Mouse (Mus musculus) limb, embryonic 15.5 days (tissue): Measurements from ENCODE around the gene Ank3. TPM values are rescaled to one million over a fixed set of nuclear protein-coding genes. Genes with fewer than 3 reads are reported as not detected.

Experiments
- ATAC-seq: fragments of 200-750 bp; cut with Nextera tagmentation; 2 replicates; pipeline ENCODE4 v1.8.0; 2017; ENCODE audit warnings: low read depth, moderate TSS enrichment; ENCODE audit not compliant: insufficient number of reproducible peaks, low FRiP score, low TSS enrichment
- H3K27ac ChIP-seq: fragments of 300-500 bp; sonication (generic); 2 replicates; pipeline ENCODE4 v1.5.1; 2015; ENCODE audit warnings: moderate library complexity, mild to moderate bottlenecking, inconsistent platforms
- H3K27me3 ChIP-seq: fragments of 300-500 bp; sonication (generic); 2 replicates; pipeline ENCODE4 v1.6.1; 2015; ENCODE audit warnings: inconsistent platforms
- H3K36me3 ChIP-seq: fragments of 300-500 bp; sonication (generic); 2 replicates; pipeline ENCODE4 v1.6.1; 2015; ENCODE audit warnings: inconsistent platforms
- H3K4me1 ChIP-seq: fragments of 300-500 bp; sonication (generic); 2 replicates; pipeline ENCODE4 v1.6.1; 2015; ENCODE audit warnings: inconsistent platforms
- H3K4me2 ChIP-seq: fragments of 300-500 bp; sonication (generic); 2 replicates; pipeline ENCODE4 v1.6.1; 2015; ENCODE audit warnings: mild to moderate bottlenecking, inconsistent platforms
- H3K4me3 ChIP-seq: fragments of 300-500 bp; sonication (generic); 2 replicates; pipeline ENCODE4 v1.5.1; 2015; ENCODE audit warnings: mild to moderate bottlenecking, inconsistent platforms
- H3K9ac ChIP-seq: fragments of 300-500 bp; sonication (generic); 2 replicates; pipeline ENCODE4 v1.6.1; 2015; ENCODE audit warnings: inconsistent platforms
- H3K9me3 ChIP-seq: fragments of 300-500 bp; sonication (generic); 2 replicates; pipeline ENCODE4 v1.6.1; 2016; ENCODE audit warnings: inconsistent platforms
- WGBS: fragments of 180-500 bp; shearing (Covaris S2); methylation state at CpG from one replicate; pipeline ENCODE4 v1.1.7; 2015; 5-methylcytosine and 5-hydroxymethylcytosine counted together
- polyA plus RNA-seq: library from polyadenylated mRNA; unstranded; fragments of >200 nt; fragmentation: Nextera tagmentation; extraction: Ambion mirVana; gene quantifications from 2 replicates; pipeline ENCODE4 v1.2.1, GENCODE M21; 2015

Ank3 gene
- polyA plus RNA-seq, 1 experiment from 2014 or later = 29.1 TPM

DNA sequence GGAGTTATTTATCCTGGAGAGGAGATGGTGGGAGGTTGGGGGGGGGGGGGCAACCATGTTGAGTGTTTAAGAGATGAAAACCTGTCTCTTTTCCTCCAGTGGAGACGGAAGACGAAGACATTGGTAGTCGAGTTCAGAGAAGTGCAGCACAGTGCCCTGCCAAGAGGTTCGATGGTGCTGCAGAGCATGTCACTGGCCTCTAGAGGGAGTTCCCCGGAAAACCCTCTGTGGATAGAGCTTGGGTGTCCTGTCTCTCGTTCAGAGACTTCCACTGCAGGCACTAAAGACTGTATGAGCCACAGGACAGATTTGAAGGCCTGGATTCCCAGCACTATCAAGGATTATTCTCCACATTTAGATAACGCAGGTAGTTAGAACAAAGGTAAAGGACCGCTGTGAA is 382.9 kb downstream of the Ank3 start:
- H3K4me3 ChIP-seq = no peak overlapping the region
- no peak overlapping the region for H3K4me2 ChIP-seq
- no peaks in the 10 kb centered on the region for H3K36me3 ChIP-seq
- H3K27ac ChIP-seq = no peak overlapping the region
- peaks cover 11% of the 10 kb centered on the region; the same call in 1 of the 2 replicates for H3K4me1 ChIP-seq
- no peak overlapping the region for H3K9ac ChIP-seq
- ATAC-seq = no peak
- H3K9me3 ChIP-seq = no peaks in the 10 kb centered on the region
- no peaks in the 10 kb centered on the region for H3K27me3 ChIP-seq
- WGBS = 18% methylated on average over 8 of the region's 8 CpGs

DNA sequence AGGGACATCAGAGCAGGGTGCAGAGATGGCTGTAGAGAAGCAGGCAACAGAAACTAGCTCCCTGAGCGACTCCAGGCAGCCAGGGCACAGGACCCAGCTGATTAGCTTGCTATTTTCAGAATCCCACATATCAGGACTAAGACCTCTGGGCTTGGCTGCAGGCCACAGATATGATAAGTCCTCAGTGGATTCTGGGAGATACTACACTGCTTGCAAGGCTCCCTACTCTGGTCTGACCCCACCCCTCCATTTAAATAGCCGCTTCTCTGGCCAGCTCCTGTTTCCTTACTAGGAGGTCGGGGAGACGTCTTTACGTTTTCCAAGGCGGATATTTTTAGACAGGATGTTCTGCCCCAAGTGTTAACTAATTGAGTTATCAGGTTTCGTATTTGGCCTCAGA is 386.7 kb downstream of the Ank3 start:
- WGBS = 30% methylated on average over 7 of the region's 7 CpGs
- ATAC-seq = no peak
- H3K4me3 ChIP-seq = no peak overlapping the region
- H3K36me3 ChIP-seq = no peaks in the 10 kb centered on the region
- no peaks in the 10 kb centered on the region for H3K27me3 ChIP-seq
- H3K27ac ChIP-seq = no peak overlapping the region
- no peak overlapping the region for H3K4me2 ChIP-seq
- no peak overlapping the region for H3K9ac ChIP-seq
- no peaks in the 10 kb centered on the region for H3K9me3 ChIP-seq
- peaks cover 21% of the 10 kb centered on the region for H3K4me1 ChIP-seq

DNA sequence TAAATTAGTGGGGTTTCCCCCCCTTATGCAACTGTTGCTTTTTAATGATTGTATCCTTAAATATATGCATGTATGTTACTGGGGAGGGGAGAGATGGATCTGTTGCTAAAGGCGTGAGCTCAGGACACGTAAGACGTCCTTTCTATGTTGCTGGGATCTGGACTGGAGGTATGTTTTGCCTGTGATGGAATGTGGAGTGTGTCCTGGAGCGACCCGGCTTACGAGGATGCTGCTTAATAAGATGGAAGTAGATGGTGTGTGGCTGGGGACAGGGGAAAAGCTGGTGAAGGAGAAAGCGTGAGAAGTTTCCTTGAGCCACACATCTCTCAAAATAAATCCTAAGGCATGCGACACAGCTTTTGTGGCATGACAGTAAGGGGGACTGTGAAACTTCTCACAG is 387.1 kb downstream of the Ank3 start:
- Histone ChIP-seq H3K9ac (no peak overlapping the region), H3K9me3 (no peaks in the 10 kb centered on the region), H3K36me3 (no peaks in the 10 kb centered on the region), H3K4me2 (no peak overlapping the region), H3K27me3 (no peaks in the 10 kb centered on the region), H3K4me1 (peaks cover 21% of the 10 kb centered on the region), H3K27ac (no peak overlapping the region), H3K4me3 (no peak overlapping the region)
- 65% methylated on average over 8 of the region's 8 CpGs for WGBS
- ATAC-seq = no peak

DNA sequence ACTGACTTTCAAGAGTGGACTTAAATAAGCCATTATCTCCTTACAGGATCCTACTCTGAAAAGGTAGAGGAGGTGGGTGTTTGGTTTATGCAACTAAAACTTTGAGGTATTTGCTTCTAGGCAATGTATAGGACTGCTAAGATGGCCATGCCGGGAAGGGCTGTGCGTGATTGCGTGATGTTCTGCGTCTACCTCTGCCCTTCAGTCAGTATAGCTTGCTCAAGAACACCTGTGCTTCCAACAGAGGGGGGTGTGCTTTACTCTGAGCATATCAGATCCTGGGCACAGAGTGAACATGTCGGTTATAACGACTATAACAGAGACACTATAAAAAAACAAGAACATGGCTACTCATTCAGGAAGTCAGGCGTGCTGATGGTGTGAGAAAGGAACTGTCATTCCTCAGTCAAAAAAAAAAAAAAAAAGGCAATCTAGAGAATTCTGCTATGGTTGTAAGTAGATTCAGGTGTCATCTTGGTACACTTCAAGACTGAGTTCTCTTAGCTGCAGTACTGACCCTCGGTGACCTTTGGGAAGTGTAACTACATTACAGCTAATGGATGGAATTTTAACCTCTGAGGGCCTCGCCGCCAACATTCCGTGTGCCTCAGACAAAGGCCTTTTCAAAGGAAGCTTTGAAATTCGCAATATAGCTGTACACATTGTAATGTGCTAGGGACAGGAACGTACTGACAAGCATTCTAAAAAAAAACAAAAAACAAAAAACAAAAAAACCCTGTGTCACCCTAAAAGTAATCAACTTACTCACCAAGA is 387.8 kb downstream of the Ank3 start:
- Histone ChIP-seq H3K4me1 (peaks cover 21% of the 10 kb centered on the region), H3K9ac (no peak overlapping the region), H3K27ac (no peak overlapping the region), H3K4me3 (no peak overlapping the region), H3K36me3 (no peaks in the 10 kb centered on the region), H3K27me3 (no peaks in the 10 kb centered on the region), H3K4me2 (no peak overlapping the region), H3K9me3 (no peaks in the 10 kb centered on the region)
- 48% methylated on average over 13 of the region's 13 CpGs for whole genome bisulfite sequencing
- ATAC-seq = no peak

DNA sequence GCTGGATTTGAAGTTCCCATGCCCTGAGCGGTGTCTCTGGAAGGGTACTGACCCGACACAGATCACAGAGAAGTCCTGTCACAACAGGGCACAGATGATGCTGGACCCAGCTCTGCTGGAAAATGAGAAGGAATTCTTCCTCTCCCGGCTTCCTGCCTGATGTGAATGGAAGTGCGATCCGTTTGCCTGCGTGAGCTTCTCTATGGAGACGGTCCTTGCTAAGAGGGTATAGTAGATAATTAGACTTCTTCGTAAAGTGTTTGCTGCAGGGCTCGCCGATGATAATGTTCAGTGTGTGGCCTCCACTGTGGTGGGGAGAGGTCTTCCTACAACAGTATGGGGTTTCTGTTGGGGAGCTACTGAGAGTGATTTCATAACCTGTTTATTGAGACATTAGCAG is 388.8 kb downstream of the Ank3 start:
- no peaks in the 10 kb centered on the region for H3K27me3 ChIP-seq
- H3K4me1 ChIP-seq = peaks cover 24% of the 10 kb centered on the region
- no peak overlapping the region for H3K27ac ChIP-seq
- WGBS = 16% methylated on average over 10 of the region's 10 CpGs
- H3K9me3 ChIP-seq = no peaks in the 10 kb centered on the region
- no peak for ATAC-seq
- peak overlapping the region; percentile 28 for H3K4me2 ChIP-seq
- H3K36me3 ChIP-seq = no peaks in the 10 kb centered on the region
- H3K4me3 ChIP-seq = peak overlapping the region; percentile 11; the same call in 1 of the 2 replicates
- no peak overlapping the region for H3K9ac ChIP-seq

DNA sequence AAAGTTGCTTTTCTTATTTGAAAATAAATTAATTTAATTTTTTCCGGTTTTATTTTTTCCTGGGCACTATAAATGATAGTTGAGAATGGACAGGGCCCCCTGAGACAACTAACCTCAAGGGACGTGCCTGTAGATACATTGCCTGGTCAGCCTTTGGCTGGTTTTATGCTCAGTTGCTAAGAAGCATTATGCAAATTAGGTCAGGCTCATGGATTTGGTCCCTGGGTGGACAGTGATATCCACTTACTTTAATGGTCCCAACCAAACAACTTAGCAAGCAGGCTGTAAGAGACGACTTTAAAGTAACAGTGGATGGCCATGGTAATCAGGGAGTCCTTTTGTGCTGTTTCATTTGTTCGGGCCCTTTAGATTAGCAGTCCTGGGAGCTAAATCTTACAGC is 392.0 kb downstream of the Ank3 start:
- Histone ChIP-seq H3K9ac (no peak overlapping the region), H3K4me2 (no peak overlapping the region), H3K9me3 (no peaks in the 10 kb centered on the region), H3K4me3 (no peak overlapping the region), H3K27ac (no peak overlapping the region), H3K4me1 (peaks cover 18% of the 10 kb centered on the region), H3K36me3 (no peaks in the 10 kb centered on the region), H3K27me3 (no peaks in the 10 kb centered on the region)
- WGBS = 59% methylated on average over 4 of the region's 4 CpGs
- no peak for ATAC-seq

DNA sequence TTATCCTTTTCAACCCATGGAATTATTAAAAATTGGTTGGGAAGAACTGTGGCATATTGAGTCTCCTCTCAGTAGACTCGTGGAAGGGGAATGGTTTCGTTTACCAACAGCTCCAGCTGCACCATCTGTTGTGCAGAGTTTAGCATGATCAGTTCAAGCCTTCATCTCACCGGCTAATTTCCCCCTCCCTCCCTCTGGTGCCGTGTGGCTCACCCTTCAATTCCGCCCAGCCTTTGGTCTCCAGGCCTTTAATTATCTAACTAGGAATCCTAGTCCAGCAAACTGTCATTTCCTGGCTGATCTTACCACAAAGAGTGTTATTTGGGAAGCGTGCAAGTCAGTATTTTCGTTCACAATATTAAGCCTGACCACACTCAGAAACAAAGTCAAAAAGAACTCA is 393.4 kb downstream of the Ank3 start:
- no peaks in the 10 kb centered on the region for H3K9me3 ChIP-seq
- no peak overlapping the region for H3K27ac ChIP-seq
- no peak overlapping the region for H3K4me2 ChIP-seq
- H3K27me3 ChIP-seq = no peaks in the 10 kb centered on the region
- H3K9ac ChIP-seq = no peak overlapping the region
- peaks cover 17% of the 10 kb centered on the region for H3K4me1 ChIP-seq
- no peak overlapping the region for H3K4me3 ChIP-seq
- H3K36me3 ChIP-seq = no peaks in the 10 kb centered on the region
- no peak for ATAC-seq
- WGBS = 24% methylated on average over 7 of the region's 7 CpGs

DNA sequence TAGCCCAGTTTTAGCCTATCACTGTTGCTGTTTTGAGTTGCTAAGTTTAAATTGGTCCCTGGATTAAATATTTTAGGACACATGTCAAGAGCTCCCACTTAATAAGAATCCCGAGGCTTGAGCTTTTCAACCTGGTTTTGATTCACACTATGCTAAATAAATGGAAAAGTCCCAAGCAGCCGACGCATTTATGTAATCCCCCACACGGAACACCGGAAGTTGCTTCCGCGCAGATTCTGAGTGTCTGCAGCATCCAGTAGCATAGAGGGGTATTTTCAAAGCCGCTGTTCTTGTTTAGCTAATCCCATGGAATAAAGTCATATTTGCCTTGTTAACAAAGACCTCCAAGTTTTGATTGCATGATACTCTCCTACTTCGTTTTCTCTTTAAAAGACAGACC is 393.8 kb downstream of the Ank3 start:
- Histone ChIP-seq H3K27me3 (no peaks in the 10 kb centered on the region), H3K4me3 (no peak overlapping the region), H3K4me1 (peaks cover 13% of the 10 kb centered on the region), H3K9me3 (no peaks in the 10 kb centered on the region), H3K36me3 (no peaks in the 10 kb centered on the region), H3K4me2 (no peak overlapping the region), H3K27ac (no peak overlapping the region), H3K9ac (no peak overlapping the region)
- ATAC-seq = no peak
- 49% methylated on average over 9 of the region's 9 CpGs for WGBS

DNA sequence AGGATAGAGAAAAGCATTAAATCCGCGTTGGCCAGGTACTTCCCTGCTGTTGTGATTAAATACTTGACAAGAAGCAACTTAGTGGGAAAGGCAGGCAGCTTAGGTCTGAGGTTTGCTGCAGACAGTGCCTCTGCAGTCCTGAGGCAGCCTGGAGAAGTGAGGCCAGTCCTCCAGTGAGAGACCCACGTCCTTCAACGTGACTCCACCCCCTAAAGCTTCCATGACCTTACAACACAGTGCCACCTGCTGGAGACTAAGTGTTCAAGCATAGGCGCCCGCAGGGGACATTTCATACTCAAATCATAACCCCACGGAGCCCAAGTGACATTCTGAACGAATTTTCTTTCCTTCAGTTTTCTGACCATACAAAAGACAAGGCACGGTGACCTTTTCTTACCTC is 394.5 kb downstream of the Ank3 start:
- no peak for ATAC-seq
- Histone ChIP-seq H3K4me1 (0 out of 2 replicates have a peak, but pooled peaks cover 10% of the 10 kb centered on the region), H3K9ac (no peak overlapping the region), H3K27ac (no peak overlapping the region), H3K4me2 (no peak overlapping the region), H3K36me3 (no peaks in the 10 kb centered on the region), H3K9me3 (no peaks in the 10 kb centered on the region), H3K4me3 (no peak overlapping the region), H3K27me3 (no peaks in the 10 kb centered on the region)
- WGBS = 38% methylated on average over 9 of the region's 9 CpGs

DNA sequence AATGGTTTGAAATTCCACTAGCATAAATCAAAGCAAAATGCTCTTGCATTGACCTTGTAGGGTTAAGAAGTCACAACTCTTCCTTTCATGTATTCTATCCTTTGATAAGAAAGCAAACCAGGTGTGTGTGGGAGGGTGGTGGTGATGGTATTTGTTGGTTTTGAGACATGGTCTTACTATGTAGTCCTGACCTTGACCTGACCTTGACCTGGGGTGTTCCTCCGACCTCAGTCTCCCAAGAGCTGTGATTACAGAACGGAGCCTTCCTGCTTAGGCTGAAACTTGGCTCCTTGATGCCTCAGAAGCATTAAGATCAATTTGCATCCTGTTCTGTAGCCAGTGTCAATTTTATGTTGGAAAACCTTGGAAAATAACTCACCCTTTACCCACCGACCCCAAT is 397.1 kb downstream of the Ank3 start:
- H3K27me3 ChIP-seq = no peaks in the 10 kb centered on the region
- 71% methylated on average over 3 of the region's 3 CpGs for WGBS
- H3K9me3 ChIP-seq = no peaks in the 10 kb centered on the region
- no peaks in the 10 kb centered on the region for H3K36me3 ChIP-seq
- no peak overlapping the region for H3K4me3 ChIP-seq
- no peak overlapping the region for H3K27ac ChIP-seq
- no peak for ATAC-seq
- H3K4me2 ChIP-seq = no peak overlapping the region
- no peak overlapping the region for H3K9ac ChIP-seq
- H3K4me1 ChIP-seq = 0 out of 2 replicates have a peak, but pooled peaks cover 10% of the 10 kb centered on the region

DNA sequence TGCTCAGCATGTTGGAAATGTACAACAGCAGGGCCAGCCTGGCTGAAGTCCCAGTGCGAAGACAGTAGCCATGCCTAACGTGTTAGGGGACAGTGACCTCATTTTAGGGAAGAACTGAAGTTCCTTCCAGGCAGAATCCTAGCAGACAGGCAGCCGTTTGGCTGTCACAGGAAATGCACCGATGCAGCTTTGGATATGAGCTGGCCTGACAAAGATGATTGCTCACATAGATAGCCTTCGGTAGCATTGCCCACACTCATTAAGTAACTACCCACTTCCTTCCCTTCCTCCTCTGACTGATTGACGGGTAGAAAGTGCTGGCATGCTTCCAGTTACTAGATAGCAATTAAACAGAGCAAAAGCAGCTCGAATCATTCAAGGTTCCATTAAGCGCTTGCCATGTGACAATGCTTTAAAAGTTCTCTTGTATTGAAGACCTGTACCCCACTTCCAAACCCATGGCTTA is 397.9 kb downstream of the Ank3 start:
- WGBS = 53% methylated on average over 8 of the region's 8 CpGs

DNA sequence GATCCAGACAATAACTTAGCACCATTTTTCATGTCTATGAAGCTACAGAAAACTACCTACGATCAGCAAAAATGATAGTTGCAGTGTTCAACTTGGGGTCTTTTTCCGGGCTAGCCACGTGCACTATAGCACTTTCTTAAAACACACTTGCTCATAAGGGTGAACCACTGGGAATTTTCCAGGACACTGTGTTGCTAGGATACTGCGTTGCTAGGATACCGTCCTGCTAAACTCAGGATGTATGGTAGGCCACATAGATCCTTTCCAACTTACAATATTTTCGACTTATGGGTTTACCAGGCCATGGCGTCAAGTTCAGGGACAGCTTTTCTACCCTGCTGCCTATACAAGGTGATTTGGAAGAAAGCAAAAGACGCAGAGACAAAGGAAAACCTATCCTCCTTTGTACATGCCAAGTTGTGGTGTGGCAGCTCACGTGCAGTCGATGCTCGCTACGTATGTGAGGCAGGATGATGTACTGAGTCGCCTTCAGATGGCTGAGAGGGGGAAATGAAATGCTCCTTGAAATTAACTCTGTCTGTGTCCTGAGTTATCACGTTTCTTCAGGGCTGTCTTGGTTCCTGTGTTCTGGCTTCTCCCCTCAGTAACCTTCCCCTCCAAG is 404.7 kb downstream of the Ank3 start:
- no peak for ATAC-seq
- no peak overlapping the region for H3K4me2 ChIP-seq
- WGBS = 75% methylated on average over 14 of the region's 14 CpGs
- H3K27me3 ChIP-seq = no peaks in the 10 kb centered on the region
- H3K36me3 ChIP-seq = no peaks in the 10 kb centered on the region
- H3K4me3 ChIP-seq = no peak overlapping the region
- H3K9me3 ChIP-seq = no peaks in the 10 kb centered on the region
- H3K9ac ChIP-seq = no peak overlapping the region
- H3K4me1 ChIP-seq = no peaks in the 10 kb centered on the region
- H3K27ac ChIP-seq = no peak overlapping the region

More for the DNA sequence above, 397.9 kb downstream of the Ank3 start:
- no peaks in the 10 kb centered on the region for H3K36me3 ChIP-seq
- ATAC-seq = no peak
- H3K9me3 ChIP-seq = no peaks in the 10 kb centered on the region
- no peak overlapping the region for H3K4me3 ChIP-seq
- H3K9ac ChIP-seq = no peak overlapping the region
- H3K27me3 ChIP-seq = no peaks in the 10 kb centered on the region
- H3K4me2 ChIP-seq = no peak overlapping the region
- no peak overlapping the region for H3K27ac ChIP-seq
- 0 out of 2 replicates have a peak, but pooled peaks cover 10% of the 10 kb centered on the region for H3K4me1 ChIP-seq
